Mouse (Mus musculus) thymus, postnatal 25 days (tissue): ENCODE measurements at regions not wholly inside any gene's neighbourhood (a gene's known extent, or its start where the extent isn't known, plus 50 kb on each side); places are given as distances from the start of the nearest gene placed in this dataset.

Source experiments
- DNase-seq: peaks from one replicate; pipeline ENCODE4 v3.0.0; 2022

DNA sequence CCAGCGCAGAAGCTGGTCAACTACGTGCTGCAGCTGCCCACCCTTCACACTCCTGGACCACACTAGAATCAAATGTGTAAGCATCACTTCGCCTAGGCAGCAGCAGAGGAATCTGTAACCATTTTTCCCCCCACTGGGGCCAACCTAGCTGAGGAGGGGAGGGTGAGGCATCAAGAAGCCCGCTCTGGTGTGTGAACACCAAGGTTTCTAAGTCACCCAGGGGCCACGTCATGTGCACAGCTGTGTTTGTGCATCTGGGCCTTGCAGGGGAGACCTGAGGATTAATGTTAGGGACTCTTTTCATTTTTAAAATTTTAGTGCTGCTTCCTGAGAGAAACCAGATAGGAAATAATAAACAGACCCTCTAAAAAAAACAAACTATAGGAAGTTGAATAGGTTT lies 321.8 kb downstream of the Rnd3 start:
- DNase-seq: no peak

DNA sequence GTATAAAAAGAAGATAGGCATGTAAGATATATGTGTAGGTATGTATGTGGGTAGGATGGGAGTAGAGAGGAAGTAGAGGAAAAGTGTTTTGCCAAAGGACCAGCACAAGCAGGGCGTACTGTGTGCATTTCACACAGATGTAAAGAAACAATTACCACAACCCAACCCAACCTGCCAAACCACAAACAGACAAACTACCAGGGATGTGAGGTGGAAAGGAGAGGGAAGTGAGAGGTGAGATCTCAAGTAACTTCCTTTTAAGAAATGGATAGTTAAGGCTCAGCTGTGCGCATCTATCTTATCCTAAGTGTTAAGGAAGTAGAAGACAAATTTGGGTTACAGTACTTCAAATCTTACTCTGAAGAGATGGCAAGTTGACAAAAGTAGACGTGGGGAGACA lies 322.4 kb downstream of the Rnd3 start:
- DNase-seq: no peak

GRCm38 (mm10) chr2:50825626-50826025 lies 323.3 kb downstream of the Rnd3 start:
- no peak for DNase-seq

DNA sequence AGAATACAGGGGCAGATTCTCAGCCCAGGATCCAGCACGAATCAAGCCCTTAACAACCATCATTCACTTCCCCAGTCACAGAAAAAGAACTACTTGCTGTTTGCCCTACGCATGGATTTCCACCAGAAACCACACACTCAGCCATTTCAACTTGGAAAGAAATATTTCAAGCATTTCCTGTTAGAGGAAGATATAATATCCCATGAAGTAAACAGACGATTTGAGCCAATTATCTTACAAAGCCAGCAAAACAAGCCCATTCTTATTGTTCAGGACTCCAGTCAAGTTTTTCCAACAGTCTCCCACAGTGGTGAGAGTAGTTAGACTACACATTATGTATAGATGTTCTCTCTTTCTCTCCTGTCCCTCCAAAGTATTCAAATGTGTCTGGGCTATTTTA lies 324.1 kb downstream of the Rnd3 start:
- DNase-seq: no peak

DNA sequence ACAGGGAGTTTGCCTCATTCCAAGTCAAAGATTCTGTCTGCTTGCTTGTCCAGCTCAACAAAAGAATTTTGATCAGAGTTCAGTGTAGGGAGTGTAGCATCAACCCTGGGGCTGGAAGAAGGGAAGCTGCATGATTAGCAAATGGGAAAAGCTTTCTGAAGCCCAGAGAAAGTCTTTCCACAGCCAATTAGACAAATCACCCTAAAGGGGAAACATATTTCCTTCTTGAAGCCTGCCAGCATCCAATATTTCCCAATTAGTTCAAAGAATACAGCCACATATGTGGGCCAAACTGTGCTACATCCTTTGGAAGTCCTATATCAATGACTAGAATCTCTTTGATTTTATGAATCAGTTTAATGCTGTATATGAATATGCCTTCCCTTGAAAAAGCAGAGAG lies 326.2 kb downstream of the Rnd3 start:
- DNase-seq: no peak

- no peak for DNase-seq
Measured at GRCm38 (mm10) chr2:50819305-50819665, 329.6 kb downstream of the Rnd3 start.

DNA sequence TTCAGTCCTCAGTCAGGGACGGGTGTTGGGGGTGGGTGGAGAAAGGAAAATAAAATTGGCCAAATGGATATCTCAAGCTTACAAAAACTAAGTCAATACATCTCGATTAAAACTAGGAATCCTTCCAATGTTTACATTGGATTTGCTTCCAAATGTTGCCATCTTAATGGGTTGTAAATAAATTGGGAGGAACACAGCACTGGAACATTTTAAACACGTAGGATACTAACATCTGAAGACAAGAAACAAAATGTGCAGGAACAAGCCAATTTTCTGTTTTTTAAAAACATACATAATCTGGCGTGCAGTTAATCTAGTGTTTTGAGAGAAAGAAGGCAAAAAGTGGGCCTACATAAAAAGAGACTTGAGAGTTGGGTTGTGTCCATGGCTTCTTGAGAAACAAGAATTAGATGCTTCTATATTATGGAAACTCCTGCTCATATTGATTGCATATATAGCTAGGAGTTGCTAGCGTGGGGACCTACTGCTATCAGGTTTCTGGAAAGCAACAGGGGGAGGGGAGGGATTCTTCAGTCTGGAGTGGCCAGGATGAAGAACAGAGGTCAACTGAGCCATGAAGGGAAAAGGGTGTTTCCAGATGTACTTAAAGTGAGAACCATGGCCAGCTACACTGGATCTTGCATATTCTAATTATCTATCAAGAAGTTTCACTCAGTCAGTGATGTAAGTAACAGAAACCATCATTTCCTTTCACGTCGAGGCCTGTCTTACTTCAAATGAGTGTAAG lies 330.2 kb downstream of the Rnd3 start:
- no peak for DNase-seq

GRCm38 (mm10) chr2:50816364-50816763 lies 332.5 kb downstream of the Rnd3 start:
- no peak for DNase-seq

GRCm38 (mm10) chr2:50815541-50815940 lies 333.4 kb downstream of the Rnd3 start:
- DNase-seq: no peak

GRCm38 (mm10) chr2:50813568-50814461 lies 335.1 kb downstream of the Rnd3 start:
- DNase-seq: no peak

- DNase-seq: no peak
Measured at GRCm38 (mm10) chr2:50812296-50812695, 336.6 kb downstream of the Rnd3 start.

GRCm38 (mm10) chr2:50810336-50811066 lies 338.4 kb downstream of the Rnd3 start:
- no peak for DNase-seq

DNA sequence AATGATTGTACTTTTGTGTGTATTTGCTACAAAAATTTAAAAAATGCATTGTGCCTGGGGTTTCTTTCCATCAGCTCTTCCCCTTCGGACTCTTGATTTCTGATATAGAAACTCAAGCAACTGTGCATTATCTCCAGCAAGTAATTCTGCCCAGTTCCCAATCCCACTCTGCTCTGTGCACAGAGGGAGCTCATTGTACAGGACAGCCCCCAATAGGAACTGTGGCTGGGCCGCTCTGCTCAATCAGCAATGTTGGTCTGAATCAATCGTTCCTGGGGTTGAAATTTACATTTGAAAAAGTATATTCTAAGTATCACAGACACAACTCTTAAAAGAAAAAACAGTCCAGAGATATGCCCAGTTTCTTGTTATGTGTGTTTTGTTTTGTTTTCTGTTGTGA lies 339.1 kb downstream of the Rnd3 start:
- no peak for DNase-seq

DNA sequence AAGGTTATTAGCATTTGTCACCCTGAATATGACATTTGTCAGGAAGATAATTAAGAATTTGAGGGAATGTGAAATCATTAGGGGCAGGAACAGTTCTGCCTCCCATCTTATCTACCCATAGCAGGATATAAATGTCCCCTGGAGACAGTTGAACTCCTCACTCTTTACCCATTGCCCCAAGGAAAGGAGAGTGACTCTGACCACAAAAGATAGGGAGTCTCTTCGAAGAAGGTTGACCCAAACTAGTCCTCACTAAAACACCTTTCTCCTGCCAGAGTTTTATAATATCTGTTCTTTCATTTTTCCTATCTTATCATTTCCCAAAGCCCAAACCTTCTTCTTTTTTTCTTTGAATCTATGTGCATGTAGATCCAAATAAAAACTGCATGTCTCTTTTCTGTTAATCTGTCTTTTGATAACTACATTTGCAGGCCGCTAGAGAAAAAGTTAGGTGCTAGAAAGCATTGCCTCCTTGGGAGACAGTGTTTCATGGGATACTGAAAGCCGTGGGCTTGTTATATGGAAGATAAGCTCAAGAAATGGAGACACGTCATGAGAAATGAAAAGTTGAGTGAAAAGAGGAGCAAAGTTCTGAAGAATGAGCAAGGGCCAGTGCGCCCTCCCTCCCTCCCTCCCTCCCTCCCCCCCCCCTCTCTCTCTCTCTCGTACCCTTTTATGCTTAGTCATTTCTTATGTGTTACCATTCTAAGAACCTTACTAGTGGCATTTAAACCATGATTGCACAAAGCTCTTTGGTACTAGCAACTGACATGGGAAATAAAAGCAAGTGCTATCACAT lies 341.6 kb downstream of the Rnd3 start:
- DNase-seq: no peak

DNA sequence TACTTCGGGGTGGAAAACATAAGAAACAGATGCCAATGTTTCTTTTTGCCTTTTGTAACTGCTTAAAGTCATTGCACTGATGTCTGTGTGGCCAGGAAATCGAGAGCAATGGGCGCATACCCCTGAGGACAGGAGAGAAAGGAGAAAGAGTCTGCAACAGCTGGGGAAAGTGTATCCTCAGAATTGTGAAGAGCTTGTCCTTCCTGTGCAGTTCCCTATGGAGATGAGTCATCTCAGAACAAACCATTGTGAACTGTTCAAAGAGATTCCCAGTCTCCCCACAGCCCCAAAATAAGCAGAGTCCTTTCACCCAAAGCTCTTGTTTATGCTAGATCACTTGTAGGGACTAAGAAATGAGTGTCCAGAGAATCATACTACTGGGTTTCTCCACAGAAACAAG lies 343.3 kb downstream of the Rnd3 start:
- no peak for DNase-seq

- DNase-seq: no peak
Measured at GRCm38 (mm10) chr2:50796087-50796486, 352.8 kb downstream of the Rnd3 start.

DNA sequence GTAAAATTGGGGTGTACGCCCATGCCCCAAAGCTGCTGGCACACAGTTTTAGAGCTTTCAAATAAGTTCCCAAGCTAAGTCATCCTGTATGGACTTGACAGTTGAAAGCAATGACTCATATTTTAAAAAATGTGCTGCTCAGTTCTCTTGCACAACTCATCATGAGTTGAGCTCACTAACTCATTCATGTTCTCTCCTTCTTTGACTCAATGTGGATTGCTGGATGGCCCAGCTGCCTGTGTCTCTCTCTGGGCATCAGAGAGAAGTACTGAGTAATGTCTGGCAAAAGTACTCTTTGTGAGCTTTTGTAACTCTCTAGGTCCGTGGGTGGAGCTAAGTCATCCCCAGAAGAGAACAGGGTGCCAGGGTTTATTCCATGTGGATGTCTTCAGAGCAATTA lies 355.3 kb downstream of the Rnd3 start:
- DNase-seq: no peak

DNA sequence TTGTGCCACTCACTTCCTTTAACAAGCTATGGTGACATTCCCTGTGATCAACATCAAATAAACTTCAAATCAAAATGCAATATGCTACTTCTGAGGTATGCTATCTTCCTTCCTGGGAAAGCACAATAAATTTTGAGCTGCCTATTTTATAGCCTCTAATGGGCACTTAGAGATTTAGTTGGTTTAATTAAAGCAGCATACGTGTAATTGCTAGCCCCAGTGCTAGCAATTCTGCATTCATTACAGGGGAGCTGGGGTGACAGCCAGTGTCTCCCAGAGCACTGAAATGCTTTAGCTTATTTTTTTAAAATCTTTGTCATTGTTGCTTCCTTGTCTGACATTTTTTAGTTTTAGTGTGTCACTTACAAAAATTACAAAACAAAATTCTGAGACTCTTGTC lies 355.8 kb downstream of the Rnd3 start:
- no peak for DNase-seq

DNA sequence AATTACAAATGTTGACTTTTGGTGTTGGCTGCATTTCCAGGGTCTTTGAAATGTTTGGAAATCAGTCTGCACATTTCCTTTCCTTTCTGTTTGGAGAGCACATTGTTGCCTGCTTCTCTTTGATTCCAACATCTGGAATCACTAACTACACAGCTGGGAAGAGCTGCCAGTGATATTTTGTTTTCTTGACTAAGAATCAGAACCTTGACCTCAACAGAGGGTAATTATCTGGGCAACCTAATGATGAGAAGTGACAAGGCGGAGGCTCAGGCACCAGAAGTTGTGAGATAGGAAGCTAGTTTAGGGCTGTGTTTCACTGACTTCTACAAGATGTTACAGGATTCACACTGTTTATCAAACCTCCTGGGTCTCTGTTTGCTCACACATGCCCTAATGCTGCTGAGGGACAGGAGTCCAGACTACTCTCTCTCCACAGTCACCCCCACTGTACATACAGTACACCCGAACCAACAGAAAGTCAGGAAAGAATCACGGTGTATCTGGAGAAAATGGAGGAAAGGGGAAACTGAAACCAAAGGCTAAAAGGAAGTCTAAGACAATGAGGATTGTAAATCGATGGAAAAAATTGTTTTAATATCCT lies 359.8 kb downstream of the Rnd3 start:
- DNase-seq: no peak

GRCm38 (mm10) chr2:50772101-50772500 lies 376.8 kb downstream of the Rnd3 start:
- DNase-seq: no peak

GRCm38 (mm10) chr2:50759016-50759415 lies 389.9 kb downstream of the Rnd3 start:
- no peak for DNase-seq

- no peak for DNase-seq
Measured at GRCm38 (mm10) chr2:50757837-50758541, 390.9 kb downstream of the Rnd3 start.
